Mouse (Mus musculus) hindbrain, embryonic 16.5 days (tissue): ENCODE results near the gene Arfgap3. TPM values are rescaled to one million over a fixed set of nuclear protein-coding genes. Genes with fewer than 3 reads are reported as not detected.

Experiments used
- ATAC-seq: fragments of 200-750 bp; cut with Nextera tagmentation; 2 replicates; pipeline ENCODE4 v1.8.0; 2017; ENCODE audit warnings: moderate TSS enrichment, moderate library complexity
- H3K27ac ChIP-seq: fragments of 300-500 bp; sonication (generic); 2 replicates; pipeline ENCODE4 v1.5.1; 2014; ENCODE audit warnings: low read depth, mild to moderate bottlenecking, control low read depth, low read length, moderate library complexity
- H3K27me3 ChIP-seq: fragments of 300-500 bp; sonication (generic); replicated peaks from 2 replicates; pipeline ENCODE4 v1.6.1; 2014; ENCODE audit warnings: low read length; ENCODE audit not compliant: control insufficient read depth, insufficient read depth
- H3K36me3 ChIP-seq: fragments of 300-500 bp; sonication (generic); 2 replicates; pipeline ENCODE4 v1.6.1; 2014; ENCODE audit warnings: mild to moderate bottlenecking, low read length, moderate library complexity, mixed read lengths; ENCODE audit not compliant: control insufficient read depth, insufficient read depth
- H3K4me1 ChIP-seq: fragments of 300-500 bp; sonication (generic); 2 replicates; pipeline ENCODE4 v1.6.1; 2014; ENCODE audit warnings: low read depth, low read length; ENCODE audit not compliant: control insufficient read depth, insufficient read depth
- H3K4me2 ChIP-seq: fragments of 300-500 bp; sonication (generic); 2 replicates; pipeline ENCODE4 v1.6.1; 2014; ENCODE audit warnings: mild to moderate bottlenecking, low read length, control low read depth, moderate library complexity
- H3K4me3 ChIP-seq: fragments of 300-500 bp; sonication (generic); 2 replicates; pipeline ENCODE4 v1.5.1; 2014; ENCODE audit warnings: mild to moderate bottlenecking, low read length, control low read depth, moderate library complexity
- H3K9ac ChIP-seq: fragments of 300-500 bp; sonication (generic); 2 replicates; pipeline ENCODE4 v1.6.1; 2014; ENCODE audit warnings: low read depth, mild to moderate bottlenecking, control low read depth, low read length, moderate library complexity
- H3K9me3 ChIP-seq: fragments of 300-500 bp; sonication (generic); 2 replicates; pipeline ENCODE4 v1.6.1; 2014; ENCODE audit warnings: mild to moderate bottlenecking, low read length, moderate library complexity; ENCODE audit not compliant: control insufficient read depth
- WGBS: fragments of 180-500 bp; shearing (Covaris S2); extraction: QIAGEN DNeasy Blood & Tissue Kit; methylation state at CpG from one replicate; pipeline ENCODE4 v1.1.7; 2014; 5-methylcytosine and 5-hydroxymethylcytosine counted together
- polyA plus RNA-seq: library from polyadenylated mRNA; unstranded; fragments of >200 nt; fragmentation: Nextera tagmentation; extraction: Ambion mirVana; gene quantifications from 2 replicates; pipeline ENCODE4 v1.2.1, GENCODE M21; 2015

Arfgap3 gene
- polyA plus RNA-seq, 1 experiment from 2014 or later: 39.4 TPM

GRCm38 (mm10) chr15:83351546-83351945 is 1.5 kb upstream of the Arfgap3 start:
- Histone ChIP-seq H3K4me3 (no peak overlapping the region), H3K4me2 (no peak overlapping the region), H3K27ac (no peak overlapping the region), H3K4me1 (peaks cover 11% of the 10 kb centered on the region), H3K36me3 (no peaks in the 10 kb centered on the region), H3K9me3 (no peaks in the 10 kb centered on the region), H3K27me3 (no peaks in the 10 kb centered on the region), H3K9ac (no peak overlapping the region)
- 94% methylated on average over 4 of the region's 4 CpGs for WGBS
- ATAC-seq: no peak

- Histone ChIP-seq H3K27me3 (no peaks in the 10 kb centered on the region), H3K4me3 (no peak overlapping the region), H3K9me3 (no peaks in the 10 kb centered on the region), H3K4me1 (peaks cover 11% of the 10 kb centered on the region), H3K9ac (no peak overlapping the region; the same call in 1 of the 2 replicates), H3K4me2 (no peak overlapping the region; the same call in 1 of the 2 replicates), H3K36me3 (no peaks in the 10 kb centered on the region), H3K27ac (no peak overlapping the region)
- 68% methylated on average over 2 of the region's 2 CpGs for WGBS
- no peak for ATAC-seq
Observed at GRCm38 (mm10) chr15:83350859-83351258, 812 bp upstream of the Arfgap3 start.

- H3K4me2 ChIP-seq: peak overlapping the region; percentile 88
- peak overlapping the region; percentile 89 for H3K9ac ChIP-seq
- no peaks in the 10 kb centered on the region for H3K27me3 ChIP-seq
- H3K4me3 ChIP-seq: peak overlapping the region; percentile 77
- H3K27ac ChIP-seq: peak overlapping the region; percentile 73
- H3K36me3 ChIP-seq: no peaks in the 10 kb centered on the region
- 17% methylated on average over 8 of the region's 8 CpGs for WGBS
- no peaks in the 10 kb centered on the region for H3K9me3 ChIP-seq
- peak; percentile 41 for ATAC-seq
- peaks cover 11% of the 10 kb centered on the region for H3K4me1 ChIP-seq
Observed at GRCm38 (mm10) chr15:83349225-83349953, 658 bp downstream of the Arfgap3 start.

- Histone ChIP-seq H3K27ac (no peak overlapping the region), H3K4me2 (peak overlapping the region; percentile 88), H3K4me1 (peaks cover 11% of the 10 kb centered on the region), H3K27me3 (no peaks in the 10 kb centered on the region), H3K36me3 (no peaks in the 10 kb centered on the region), H3K9ac (no peak overlapping the region; the same call in 1 of the 2 replicates), H3K9me3 (no peaks in the 10 kb centered on the region), H3K4me3 (peak overlapping the region; percentile 77)
- ATAC-seq: no peak
- WGBS: 80% methylated on average over 4 of the region's 4 CpGs
Observed at GRCm38 (mm10) chr15:83348747-83349146, 1.3 kb downstream of the Arfgap3 start.

GRCm38 (mm10) chr15:83345898-83346529 is 4.0 kb downstream of the Arfgap3 start:
- no peak overlapping the region for H3K9ac ChIP-seq
- H3K4me3 ChIP-seq: no peak overlapping the region
- no peak for ATAC-seq
- peaks cover 10% of the 10 kb centered on the region for H3K36me3 ChIP-seq
- no peaks in the 10 kb centered on the region for H3K9me3 ChIP-seq
- no peaks in the 10 kb centered on the region for H3K27me3 ChIP-seq
- peaks cover 11% of the 10 kb centered on the region for H3K4me1 ChIP-seq
- 89% methylated on average over 15 of the region's 15 CpGs for WGBS
- H3K27ac ChIP-seq: no peak overlapping the region
- no peak overlapping the region for H3K4me2 ChIP-seq

DNA sequence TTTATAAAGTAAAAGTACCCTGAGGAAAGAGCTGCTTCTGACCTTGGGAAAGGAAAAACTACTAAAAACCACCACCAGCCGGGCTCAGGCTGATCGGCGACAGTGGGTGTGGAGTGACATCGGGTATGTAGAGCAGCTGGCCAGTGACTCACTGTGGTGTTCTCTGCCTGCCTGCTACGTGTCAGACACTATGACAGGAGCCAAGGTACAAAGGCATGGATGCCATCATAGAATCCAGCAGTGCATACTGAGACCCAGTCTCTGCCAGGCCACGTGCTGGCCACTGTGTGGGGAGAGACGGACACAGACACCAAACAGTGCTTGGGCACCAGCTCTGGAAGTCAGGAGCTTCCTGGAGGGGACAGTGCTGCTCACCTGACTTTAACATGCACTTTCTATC is 5.1 kb downstream of the Arfgap3 start:
- Histone ChIP-seq H3K27ac (no peak overlapping the region), H3K4me3 (no peak overlapping the region), H3K36me3 (peaks cover 12% of the 10 kb centered on the region), H3K4me2 (no peak overlapping the region), H3K4me1 (peaks cover 9% of the 10 kb centered on the region), H3K9ac (no peak overlapping the region), H3K9me3 (no peaks in the 10 kb centered on the region), H3K27me3 (no peaks in the 10 kb centered on the region)
- WGBS: 80% methylated on average over 7 of the region's 7 CpGs
- no peak for ATAC-seq

- Histone ChIP-seq H3K27ac (no peak overlapping the region), H3K9ac (no peak overlapping the region)
- WGBS: 33% methylated on average over 7 of the region's 7 CpGs
Observed at GRCm38 (mm10) chr15:83344157-83344556, 5.9 kb downstream of the Arfgap3 start.

DNA sequence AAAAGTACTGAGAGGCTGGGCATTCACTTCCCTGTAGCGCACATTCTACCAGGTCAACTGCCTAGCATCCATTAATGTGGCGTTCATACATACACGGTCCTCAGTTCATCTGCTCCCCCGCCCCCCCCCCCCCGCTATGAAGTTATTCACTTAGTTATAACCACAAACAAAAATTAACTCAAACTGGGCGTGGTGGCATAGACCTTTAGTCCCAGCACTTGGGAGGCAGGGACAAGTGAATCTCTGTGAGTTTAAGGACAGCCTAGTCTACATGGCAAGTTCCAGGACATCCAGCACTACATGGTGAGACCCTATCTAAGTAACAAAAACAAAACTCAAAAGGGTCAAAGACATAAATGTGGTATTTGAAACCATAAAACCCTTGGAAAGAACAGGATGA is 11.1 kb downstream of the Arfgap3 start:
- no peaks in the 10 kb centered on the region for H3K4me1 ChIP-seq
- H3K4me2 ChIP-seq: no peak overlapping the region
- no peaks in the 10 kb centered on the region for H3K9me3 ChIP-seq
- no peak overlapping the region for H3K27ac ChIP-seq
- H3K4me3 ChIP-seq: no peak overlapping the region
- H3K27me3 ChIP-seq: no peaks in the 10 kb centered on the region
- H3K36me3 ChIP-seq: peaks cover 21% of the 10 kb centered on the region
- no peak overlapping the region for H3K9ac ChIP-seq
- 86% methylated on average over 6 of the region's 6 CpGs for WGBS
- no peak for ATAC-seq

More at GRCm38 (mm10) chr15:83344157-83344556, 5.9 kb downstream of the Arfgap3 start:
- no peak overlapping the region for H3K4me2 ChIP-seq
- no peak overlapping the region for H3K4me3 ChIP-seq
- peaks cover 6% of the 10 kb centered on the region for H3K4me1 ChIP-seq
- no peaks in the 10 kb centered on the region for H3K9me3 ChIP-seq
- H3K36me3 ChIP-seq: peaks cover 12% of the 10 kb centered on the region
- H3K27me3 ChIP-seq: no peaks in the 10 kb centered on the region
- no peak for ATAC-seq
